Mouse (Mus musculus): ENCODE data around the gene Mtss1l.

DNA sequence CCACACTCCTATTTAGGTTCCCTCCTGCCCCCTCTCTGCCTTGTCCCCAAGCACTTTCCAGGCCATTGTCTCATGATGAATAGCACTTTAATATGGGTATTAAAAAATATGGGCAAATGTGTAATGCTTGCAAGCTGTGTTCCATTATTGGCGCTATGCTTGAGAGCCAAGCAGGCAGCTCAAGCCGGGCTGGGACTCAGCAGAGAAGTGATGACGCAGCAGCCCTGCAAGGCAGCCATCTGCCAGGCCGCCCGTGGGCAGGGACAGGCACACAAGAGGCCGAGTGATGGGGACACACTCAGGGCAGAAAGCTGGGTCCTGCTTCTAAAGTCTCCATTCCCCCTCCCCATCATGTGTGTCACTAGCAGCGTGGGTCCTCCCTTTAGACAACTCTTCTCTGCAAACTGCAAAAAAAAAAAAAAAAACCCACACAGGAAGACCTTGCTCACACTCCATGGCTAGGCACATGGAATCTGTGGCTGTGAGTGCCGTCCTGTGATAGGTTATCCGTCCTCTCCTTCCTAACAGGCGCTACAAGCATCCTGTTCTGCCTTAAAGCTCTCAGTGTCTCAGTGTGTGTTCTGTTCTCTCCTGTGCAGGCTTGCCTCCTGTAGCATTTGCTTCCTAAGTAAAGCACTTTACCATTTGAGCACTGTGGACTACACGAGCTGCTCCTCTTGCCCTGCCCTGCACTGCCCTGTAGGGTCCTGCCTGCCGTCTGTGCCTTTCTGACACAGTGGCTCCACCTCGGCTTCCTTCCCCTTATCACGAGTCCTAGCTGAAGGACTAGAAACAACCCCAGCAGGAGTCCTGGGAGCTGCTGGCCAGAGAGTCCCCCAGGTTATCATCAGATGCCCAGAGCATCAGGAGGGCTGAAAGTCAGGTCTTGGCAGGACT is 15.6 kb upstream of the Mtss1l start:
- TF ChIP-seq CTCF (IDR thresholded peaks at IDR 0.05; ENCODE audit: low read depth) = no peak
- TF ChIP-seq EP300 (optimal IDR thresholded peaks at IDR 0.05) = no peak

All from stomach, postnatal 0 days (tissue).